Mouse (Mus musculus) olfactory bulb, adult 2 months (tissue): ENCODE measurements around the gene Eif1ad.

Experiments used
- CTCF ChIP-seq: fragments of 200-500 bp; IDR thresholded peaks from 2 replicates; pipeline ENCODE4 v1.5.1; 2012; ENCODE audit warnings: low read depth, mild to moderate bottlenecking, low read length, moderate library complexity; ENCODE audit not compliant: insufficient read depth
- POLR2A ChIP-seq: fragments of 200-500 bp; IDR thresholded peaks from 2 replicates; pipeline ENCODE4 v1.6.1; 2012; ENCODE audit warnings: mild to moderate bottlenecking, low read depth, low read length, moderate library complexity; ENCODE audit not compliant: insufficient read depth

- TF ChIP-seq CTCF (no peak), POLR2A (no peak)
Measured at GRCm38 (mm10) chr19:5395371-5395770, 28.8 kb downstream of the Eif1ad start.
